Mouse (Mus musculus): ENCODE data around the gene Als2.
A peak's percentile ranks its signal among the peaks of the same experiment; 100 is the strongest.

The Als2 gene

GRCm38 (mm10) chr1:59166232-59166905, 70.7 kb downstream of the Als2 start:
- DNase-seq (ENCODE audit: low read depth, low spot score), result no peak

GRCm38 (mm10) chr1:59163918-59164317, 73.1 kb downstream of the Als2 start:
- DNase-seq (ENCODE audit: low read depth, low spot score), result no peak

- DNase-seq (ENCODE audit: low read depth, low spot score), result peak; percentile 44
Observed at GRCm38 (mm10) chr1:59163030-59163461, 74.0 kb downstream of the Als2 start, which contains the start of gene Mpp4. TSS of gene Mpp4 (minus strand) at chr1:59163389.

- peak; percentile 46 for DNase-seq (ENCODE audit: low read depth, low spot score)
Observed at GRCm38 (mm10) chr1:59162309-59163024, 74.6 kb downstream of the Als2 start.

GRCm38 (mm10) chr1:59161396-59161795, 75.6 kb downstream of the Als2 start:
- no peak for DNase-seq (ENCODE audit: low read depth, low spot score)

- no peak for DNase-seq (ENCODE audit: low read depth, low spot score)
Observed at GRCm38 (mm10) chr1:59160871-59161270, 76.2 kb downstream of the Als2 start.

GRCm38 (mm10) chr1:59159136-59159535, 77.9 kb downstream of the Als2 start:
- DNase-seq (ENCODE audit: low read depth, low spot score), result no peak

GRCm38 (mm10) chr1:59158498-59158897, 78.5 kb downstream of the Als2 start:
- DNase-seq (ENCODE audit: low read depth, low spot score), result no peak

- no peak for DNase-seq (ENCODE audit: low read depth, low spot score)
Observed at GRCm38 (mm10) chr1:59157846-59158245, 79.2 kb downstream of the Als2 start.

- no peak for DNase-seq (ENCODE audit: low read depth, low spot score)
Observed at GRCm38 (mm10) chr1:59152346-59152745, 84.7 kb downstream of the Als2 start.

- DNase-seq (ENCODE audit: low read depth, low spot score), result no peak
Observed at GRCm38 (mm10) chr1:59150542-59150941, 86.5 kb downstream of the Als2 start.

GRCm38 (mm10) chr1:59144543-59144942, 92.5 kb downstream of the Als2 start:
- DNase-seq (ENCODE audit: low read depth, low spot score), result peak; percentile 68

GRCm38 (mm10) chr1:59142809-59143208, 94.2 kb downstream of the Als2 start:
- DNase-seq (ENCODE audit: low read depth, low spot score), result peak; percentile 73

- DNase-seq (ENCODE audit: low read depth, low spot score), result no peak
Observed at GRCm38 (mm10) chr1:59134419-59134818, 102.6 kb downstream of the Als2 start.

- no peak for DNase-seq (ENCODE audit: low read depth, low spot score)
Observed at GRCm38 (mm10) chr1:59128879-59129278, 108.2 kb downstream of the Als2 start.

- DNase-seq (ENCODE audit: low read depth, low spot score), result no peak
Observed at GRCm38 (mm10) chr1:59125558-59125957, 111.5 kb downstream of the Als2 start.

GRCm38 (mm10) chr1:59119720-59120457, 117.1 kb downstream of the Als2 start, which contains the start of gene Tmem237:
TSS of gene Tmem237 (minus strand) at chr1:59120408.
- DNase-seq (ENCODE audit: low read depth, low spot score), result peak; percentile 91

All from R1 (cell line).